Mouse (Mus musculus): ENCODE results near the gene Eml5. TPM values are rescaled to one million over a fixed set of nuclear protein-coding genes. Genes with fewer than 3 reads are reported as not detected.

Eml5 gene
- polyA plus RNA-seq, 1 experiment from 2014 or later, result 1.1 TPM

- H3K27ac ChIP-seq, result no peak overlapping the region
- DNase-seq (ENCODE audit: low spot score) (no peak), ATAC-seq (replicated peaks; ENCODE audit: low FRiP score, low read depth) (no peak)
- peak; percentile 3; the same call in 1 of the 2 replicates for TF ChIP-seq CTCF (IDR thresholded peaks at IDR 0.05; ENCODE audit: low read depth)
- no peaks in the 10 kb centered on the region for H3K36me3 ChIP-seq (ENCODE audit: insufficient read depth, low read length)
- no peaks in the 10 kb centered on the region for H3K27me3 ChIP-seq (ENCODE audit: insufficient read depth, low read length)
- H3K4me1 ChIP-seq (replicated peaks; ENCODE audit: insufficient read depth, low read length), result no peaks in the 10 kb centered on the region
- WGBS, result 83% methylated on average over 3 of the region's 3 CpGs
- H3K9ac ChIP-seq (ENCODE audit: low read depth, low read length), result no peak overlapping the region
- no peak overlapping the region for H3K4me3 ChIP-seq (replicated peaks; ENCODE audit: low read depth, low read length)
- no peak overlapping the region for H3K4me2 ChIP-seq (ENCODE audit: low read length)
- no peaks in the 10 kb centered on the region for H3K9me3 ChIP-seq (replicated peaks; ENCODE audit: low read length)
Observed at GRCm38 (mm10) chr12:98804078-98804748, 97.1 kb downstream of the Eml5 start.

GRCm38 (mm10) chr12:98802245-98802644 lies 99.0 kb downstream of the Eml5 start:
- Histone ChIP-seq H3K27me3 (ENCODE audit: insufficient read depth, low read length) (no peaks in the 10 kb centered on the region), H3K4me1 (replicated peaks; ENCODE audit: insufficient read depth, low read length) (no peaks in the 10 kb centered on the region), H3K36me3 (ENCODE audit: insufficient read depth, low read length) (0 out of 2 replicates have a peak, but pooled peaks cover 2% of the 10 kb centered on the region), H3K4me3 (replicated peaks; ENCODE audit: low read depth, low read length) (no peak overlapping the region), H3K4me2 (ENCODE audit: low read length) (no peak overlapping the region), H3K9me3 (replicated peaks; ENCODE audit: low read length) (no peaks in the 10 kb centered on the region), H3K9ac (ENCODE audit: low read depth, low read length) (no peak overlapping the region), H3K27ac (no peak overlapping the region)
- ATAC-seq (replicated peaks; ENCODE audit: low FRiP score, low read depth) (no peak), DNase-seq (ENCODE audit: low spot score) (no peak)
- WGBS, result 73% methylated on average over 3 of the region's 3 CpGs
- TF ChIP-seq CTCF (IDR thresholded peaks at IDR 0.05; ENCODE audit: low read depth), result no peak

GRCm38 (mm10) chr12:98800334-98800733 lies 101.0 kb downstream of the Eml5 start:
- TF ChIP-seq CTCF (IDR thresholded peaks at IDR 0.05; ENCODE audit: low read depth), result no peak
- DNase-seq (ENCODE audit: low spot score), result no peak
- H3K27ac ChIP-seq, result no peak overlapping the region
- WGBS, result 81% methylated on average over 5 of the region's 5 CpGs
- no peaks in the 10 kb centered on the region for H3K27me3 ChIP-seq (ENCODE audit: insufficient read depth, low read length)
- no peak for ATAC-seq (replicated peaks; ENCODE audit: low FRiP score, low read depth)
- no peak overlapping the region for H3K4me3 ChIP-seq (replicated peaks; ENCODE audit: low read depth, low read length)
- H3K36me3 ChIP-seq (ENCODE audit: insufficient read depth, low read length), result 0 out of 2 replicates have a peak, but pooled peaks cover 2% of the 10 kb centered on the region
- no peak overlapping the region for H3K9ac ChIP-seq (ENCODE audit: low read depth, low read length)
- H3K9me3 ChIP-seq (replicated peaks; ENCODE audit: low read length), result no peaks in the 10 kb centered on the region
- no peaks in the 10 kb centered on the region for H3K4me1 ChIP-seq (replicated peaks; ENCODE audit: insufficient read depth, low read length)
- no peak overlapping the region for H3K4me2 ChIP-seq (ENCODE audit: low read length)

GRCm38 (mm10) chr12:98795731-98796318 lies 105.5 kb downstream of the Eml5 start:
- H3K27me3 ChIP-seq (ENCODE audit: insufficient read depth, low read length), result no peaks in the 10 kb centered on the region
- 0 out of 2 replicates have a peak, but pooled peaks cover 9% of the 10 kb centered on the region for H3K36me3 ChIP-seq (ENCODE audit: insufficient read depth, low read length)
- 95% methylated on average over 3 of the region's 3 CpGs for WGBS
- DNase-seq (ENCODE audit: low spot score) (no peak), ATAC-seq (replicated peaks; ENCODE audit: low FRiP score, low read depth) (no peak)
- no peak for TF ChIP-seq CTCF (IDR thresholded peaks at IDR 0.05; ENCODE audit: low read depth)
- no peaks in the 10 kb centered on the region for H3K4me1 ChIP-seq (replicated peaks; ENCODE audit: insufficient read depth, low read length)
- H3K9me3 ChIP-seq (replicated peaks; ENCODE audit: low read length), result no peaks in the 10 kb centered on the region
- H3K4me3 ChIP-seq (replicated peaks; ENCODE audit: low read depth, low read length), result no peak overlapping the region
- H3K9ac ChIP-seq (ENCODE audit: low read depth, low read length), result no peak overlapping the region
- no peak overlapping the region for H3K4me2 ChIP-seq (ENCODE audit: low read length)
- no peak overlapping the region for H3K27ac ChIP-seq

GRCm38 (mm10) chr12:98784251-98784650 lies 117.0 kb downstream of the Eml5 start:
- Histone ChIP-seq H3K27me3 (ENCODE audit: insufficient read depth, low read length) (no peaks in the 10 kb centered on the region), H3K4me3 (replicated peaks; ENCODE audit: low read depth, low read length) (no peak overlapping the region), H3K27ac (no peak overlapping the region), H3K4me2 (ENCODE audit: low read length) (no peak overlapping the region), H3K9me3 (replicated peaks; ENCODE audit: low read length) (no peaks in the 10 kb centered on the region), H3K9ac (ENCODE audit: low read depth, low read length) (no peak overlapping the region), H3K4me1 (replicated peaks; ENCODE audit: insufficient read depth, low read length) (no peaks in the 10 kb centered on the region), H3K36me3 (ENCODE audit: insufficient read depth, low read length) (peaks cover 56% of the 10 kb centered on the region)
- TF ChIP-seq CTCF (IDR thresholded peaks at IDR 0.05; ENCODE audit: low read depth), result no peak
- 98% methylated on average over 1 of the region's 1 CpGs for WGBS
- DNase-seq (ENCODE audit: low spot score) (no peak), ATAC-seq (replicated peaks; ENCODE audit: low FRiP score, low read depth) (no peak)

GRCm38 (mm10) chr12:98779148-98779547 lies 122.1 kb downstream of the Eml5 start:
- Histone ChIP-seq H3K4me2 (ENCODE audit: low read length) (no peak overlapping the region), H3K9me3 (replicated peaks; ENCODE audit: low read length) (no peaks in the 10 kb centered on the region), H3K4me3 (replicated peaks; ENCODE audit: low read depth, low read length) (no peak overlapping the region), H3K27me3 (ENCODE audit: insufficient read depth, low read length) (no peaks in the 10 kb centered on the region), H3K27ac (no peak overlapping the region), H3K36me3 (ENCODE audit: insufficient read depth, low read length) (peaks cover 62% of the 10 kb centered on the region), H3K4me1 (replicated peaks; ENCODE audit: insufficient read depth, low read length) (no peaks in the 10 kb centered on the region), H3K9ac (ENCODE audit: low read depth, low read length) (no peak overlapping the region)
- DNase-seq (ENCODE audit: low spot score) (peak; percentile 23), ATAC-seq (replicated peaks; ENCODE audit: low FRiP score, low read depth) (no peak)
- peak; percentile 54; the same call in 1 of the 2 replicates for TF ChIP-seq CTCF (IDR thresholded peaks at IDR 0.05; ENCODE audit: low read depth)
- 81% methylated on average over 4 of the region's 4 CpGs for WGBS
